Mouse (Mus musculus) lung, postnatal 0 days (tissue): Measurements from ENCODE around the gene Pnpla8. TPM values are rescaled to one million over a fixed set of nuclear protein-coding genes. Genes with fewer than 3 reads are reported as not detected.
A peak's percentile ranks its signal among the peaks of the same experiment; 100 is the strongest.

ENCODE experiments used
- ATAC-seq: fragments of 200-750 bp; cut with Nextera tagmentation; 2 replicates; pipeline ENCODE4 v1.8.0; 2017; ENCODE audit warnings: moderate library complexity
- DNase-seq: peaks from one replicate; pipeline ENCODE4 v3.0.0-alpha.2; 2016; ENCODE audit warnings: low spot score
- H3K27ac ChIP-seq: fragments of 300-500 bp; sonication (generic); 2 replicates; pipeline ENCODE4 v1.5.1; 2014; ENCODE audit warnings: antibody characterized with exemption, mild to moderate bottlenecking, low read length, mixed read lengths
- H3K27me3 ChIP-seq: fragments of 300-500 bp; sonication (generic); replicated peaks from 2 replicates; pipeline ENCODE4 v1.6.1; 2014; ENCODE audit warnings: low read length, mixed read lengths; ENCODE audit not compliant: insufficient read depth
- H3K36me3 ChIP-seq: fragments of 300-500 bp; sonication (generic); 2 replicates; pipeline ENCODE4 v1.6.1; 2014; ENCODE audit warnings: low read length, mixed read lengths; ENCODE audit not compliant: insufficient read depth
- H3K4me1 ChIP-seq: fragments of 300-500 bp; sonication (generic); 2 replicates; pipeline ENCODE4 v1.6.1; 2014; ENCODE audit warnings: antibody characterized with exemption, low read depth, low read length, mixed read lengths; ENCODE audit not compliant: insufficient read depth
- H3K4me2 ChIP-seq: fragments of 300-500 bp; sonication (generic); replicated peaks from 2 replicates; pipeline ENCODE4 v1.6.1; 2014; ENCODE audit warnings: low read depth, mild to moderate bottlenecking, low read length, moderate library complexity, mixed read lengths
- H3K4me3 ChIP-seq: fragments of 300-500 bp; sonication (generic); 2 replicates; pipeline ENCODE4 v1.5.1; 2014; ENCODE audit warnings: low read depth, low read length
- H3K9ac ChIP-seq: fragments of 300-500 bp; sonication (generic); replicated peaks from 2 replicates; pipeline ENCODE4 v1.6.1; 2014; ENCODE audit warnings: low read depth, mild to moderate bottlenecking
- H3K9me3 ChIP-seq: fragments of 300-500 bp; sonication (generic); 2 replicates; pipeline ENCODE4 v1.6.1; 2016; ENCODE audit warnings: low read length, mixed read lengths
- CTCF ChIP-seq: IDR thresholded peaks from 2 replicates; pipeline ENCODE4 v1.5.1; 2016; ENCODE audit warnings: antibody characterized with exemption, mild to moderate bottlenecking
- EP300 ChIP-seq: IDR thresholded peaks from 2 replicates; pipeline ENCODE4 v1.6.1; 2016; ENCODE audit warnings: antibody characterized with exemption, mild to moderate bottlenecking, control low read depth
- WGBS: fragments of 180-500 bp; shearing (Covaris S2); extraction: QIAGEN DNeasy Blood & Tissue Kit; methylation state at CpG from one replicate; pipeline ENCODE4 v1.1.7; 2014; 5-methylcytosine and 5-hydroxymethylcytosine counted together
- polyA plus RNA-seq: library from polyadenylated mRNA; unstranded; fragments of >200 nt; fragmentation: Nextera tagmentation; extraction: Ambion mirVana; gene quantifications from 2 replicates; pipeline ENCODE4 v1.2.1, GENCODE M21; 2015

Gene Pnpla8
- polyA plus RNA-seq, 1 experiment from 2014 or later, result 72.4 TPM

DNA sequence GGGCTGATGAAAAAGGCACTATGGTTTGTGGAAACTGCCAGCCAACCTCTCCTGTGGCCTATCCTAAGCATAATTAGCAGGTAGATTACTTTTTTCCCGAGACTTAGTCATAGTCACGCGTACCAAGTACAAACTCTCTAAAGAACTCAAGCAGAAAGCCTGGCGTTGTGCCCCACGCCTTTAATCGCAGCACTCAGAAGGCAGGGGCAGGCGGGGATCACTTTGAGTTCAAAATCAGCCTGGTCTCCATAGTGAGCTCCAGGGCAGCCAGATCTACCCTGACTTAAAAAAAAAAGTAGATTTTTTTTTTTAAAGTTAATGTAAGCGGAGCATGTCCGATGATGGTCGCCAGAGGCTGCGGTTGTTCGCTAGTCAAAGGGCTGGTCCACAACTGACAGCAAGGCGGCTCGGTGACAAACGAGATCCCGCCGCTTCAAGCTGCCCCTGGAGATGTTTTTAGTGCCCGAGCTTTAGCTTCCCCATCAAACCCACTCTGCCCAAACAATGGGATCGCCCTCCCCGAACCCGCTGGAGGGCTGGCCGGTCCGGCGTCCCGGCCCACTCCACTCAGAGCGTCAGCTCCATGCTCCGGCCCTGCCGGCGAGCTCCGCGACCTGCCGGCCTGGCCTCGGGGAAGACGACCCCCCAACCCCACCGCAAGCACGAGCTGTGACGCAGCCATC lies 11.9 kb upstream of the Pnpla8 start:
- H3K4me1 ChIP-seq, result peaks cover 5% of the 10 kb centered on the region; the same call in 1 of the 2 replicates
- no peaks in the 10 kb centered on the region for H3K36me3 ChIP-seq
- TF ChIP-seq CTCF, result no peak
- TF ChIP-seq EP300, result no peak
- peak overlapping the region; percentile 96 for H3K9ac ChIP-seq
- DNase-seq (peak; percentile 74), ATAC-seq (peak; percentile 11)
- 0% methylated on average over 37 of the region's 37 CpGs for WGBS
- H3K27me3 ChIP-seq, result no peaks in the 10 kb centered on the region
- peak overlapping the region; percentile 93 for H3K4me3 ChIP-seq
- H3K4me2 ChIP-seq, result peak overlapping the region; percentile 69
- peak overlapping the region; percentile 95 for H3K27ac ChIP-seq
- no peaks in the 10 kb centered on the region for H3K9me3 ChIP-seq

DNA sequence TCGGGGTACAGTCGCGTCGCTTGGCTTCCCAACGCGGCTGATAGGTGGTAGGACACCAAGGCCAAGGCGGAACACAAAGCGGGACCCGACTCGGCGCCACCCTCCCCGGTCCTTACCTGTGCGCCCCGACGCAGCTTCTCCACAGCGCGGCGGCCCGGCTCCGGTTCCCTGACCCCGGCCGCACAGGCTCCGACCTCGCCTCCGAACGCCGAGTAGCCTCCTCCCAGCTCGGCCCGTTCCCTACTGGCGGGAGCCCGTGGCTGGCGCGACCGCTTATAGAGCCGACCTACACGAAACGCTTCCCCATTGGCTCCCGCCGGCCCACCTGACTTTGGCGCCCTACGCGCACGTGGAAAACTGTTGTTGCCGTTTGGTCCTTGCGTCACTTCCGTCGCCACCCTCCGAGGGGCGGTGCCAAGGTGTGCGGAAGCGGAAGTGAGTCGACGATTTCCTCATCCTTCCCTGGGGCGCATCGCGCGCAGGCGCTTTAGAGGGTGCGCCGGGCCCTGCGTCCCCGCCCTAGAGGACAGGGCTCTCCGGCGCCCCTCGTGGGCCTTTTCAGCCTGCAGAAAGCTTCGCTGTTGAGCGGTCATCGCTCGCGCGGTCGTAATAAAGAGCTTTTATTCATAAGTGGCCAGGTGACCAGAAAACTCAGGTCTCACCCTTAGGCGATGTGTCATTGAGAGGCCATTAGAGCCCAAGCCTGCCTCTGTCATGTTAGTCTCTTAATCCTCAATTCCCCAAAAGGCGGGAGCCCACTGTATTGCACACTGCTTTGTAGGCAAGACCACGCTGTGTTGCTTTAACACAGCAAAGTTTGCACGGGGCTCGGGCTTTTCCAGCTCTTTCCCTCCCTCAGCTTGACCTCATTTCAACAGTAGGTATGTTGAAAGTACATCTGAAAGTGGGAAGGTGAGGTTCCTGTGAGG lies 11.1 kb upstream of the Pnpla8 start, which contains the start of gene Dnajb9:
Dnajb9 (minus strand) TSS at position 503 of the 929 bp plus-strand sequence.
- H3K4me3 ChIP-seq, result peak within 1 kb of the TSS; percentile 93
- WGBS, result under 1% methylated on average over 64 of the region's 77 CpGs

DNA sequence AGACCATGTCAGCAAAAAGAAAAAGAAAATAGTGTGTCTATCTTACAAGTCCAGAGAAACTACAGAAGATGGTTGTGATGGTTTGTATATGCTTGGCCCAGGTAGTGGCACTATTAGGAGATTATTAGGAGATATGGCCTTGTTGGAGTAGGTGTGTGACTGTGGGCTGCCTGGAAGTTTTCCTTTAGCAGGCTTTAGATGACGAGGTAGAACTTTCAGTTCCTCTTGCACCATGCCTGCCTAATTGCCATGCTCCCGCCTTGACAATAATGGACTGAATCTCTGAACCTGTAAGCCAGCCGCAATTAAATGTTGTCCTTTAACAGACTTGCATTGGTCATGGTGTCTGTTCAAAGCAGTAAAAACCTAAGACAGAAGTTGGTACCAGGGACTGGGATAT lies 9.6 kb upstream of the Pnpla8 start:
- ATAC-seq (no peak), DNase-seq (no peak)
- no peak overlapping the region for H3K9ac ChIP-seq
- H3K27ac ChIP-seq, result no peak overlapping the region
- peaks cover 5% of the 10 kb centered on the region; the same call in 1 of the 2 replicates for H3K4me1 ChIP-seq
- TF ChIP-seq CTCF, result no peak
- no peak for TF ChIP-seq EP300
- 95% methylated on average over 3 of the region's 3 CpGs for WGBS
- no peak overlapping the region for H3K4me2 ChIP-seq
- no peaks in the 10 kb centered on the region for H3K9me3 ChIP-seq
- H3K36me3 ChIP-seq, result no peaks in the 10 kb centered on the region
- no peak overlapping the region for H3K4me3 ChIP-seq
- H3K27me3 ChIP-seq, result no peaks in the 10 kb centered on the region

More for the DNA sequence above, 11.1 kb upstream of the Pnpla8 start, which contains the start of gene Dnajb9:
- Histone ChIP-seq H3K27me3 (no peaks in the 10 kb centered on the region), H3K9me3 (no peaks in the 10 kb centered on the region), H3K27ac (peak within 1 kb of the TSS; percentile 95), H3K4me2 (peak within 1 kb of the TSS; percentile 69), H3K9ac (peak within 1 kb of the TSS; percentile 96), H3K4me1 (peaks cover 5% of the 10 kb centered on the region; the same call in 1 of the 2 replicates), H3K36me3 (no peaks in the 10 kb centered on the region)
- DNase-seq (peak; percentile 99), ATAC-seq (peak; percentile 98)
- 0 out of 2 replicates have a peak, but pooled peaks have one; percentile 34 for TF ChIP-seq EP300
- TF ChIP-seq CTCF, result peak; percentile 82

DNA sequence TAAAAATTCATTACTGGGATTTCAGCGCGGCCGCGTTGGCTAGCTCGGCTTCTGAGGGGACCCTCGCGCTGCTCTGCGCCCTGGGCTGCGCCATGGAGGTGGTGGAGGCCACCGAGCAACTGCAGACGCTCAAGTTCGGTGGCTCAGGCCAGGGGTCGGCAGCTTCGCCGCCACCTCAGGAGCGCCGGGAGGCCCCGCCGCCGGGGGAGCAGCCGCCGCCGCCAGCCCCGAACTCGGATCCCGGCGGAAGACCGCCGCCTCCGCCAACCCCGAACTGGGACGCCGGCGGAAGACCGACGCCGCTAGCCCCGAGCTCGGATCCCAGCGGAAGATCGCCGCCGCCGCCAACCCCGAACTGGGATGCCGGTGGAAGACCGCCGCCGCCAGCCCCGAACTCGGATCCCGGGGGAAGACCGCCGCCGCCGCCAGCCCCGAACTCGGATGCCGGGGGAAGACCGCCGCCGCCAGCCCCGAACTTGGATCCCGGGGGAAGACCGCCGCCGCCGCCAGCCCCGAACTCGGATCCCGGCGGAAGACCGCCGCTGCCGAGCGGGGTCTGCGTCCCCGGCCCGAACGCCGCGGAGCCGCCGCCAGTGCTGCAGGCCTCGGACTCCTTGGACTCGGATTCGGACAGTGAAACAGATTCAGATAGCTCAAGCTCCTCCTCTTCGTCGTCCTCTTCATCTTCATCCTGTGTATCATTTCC lies 634 bp downstream of the Pnpla8 start:
- no peaks in the 10 kb centered on the region for H3K36me3 ChIP-seq
- DNase-seq (no peak), ATAC-seq (peak; percentile 37; the same call in 1 of the 2 replicates)
- peak overlapping the region; percentile 61 for H3K4me3 ChIP-seq
- H3K9ac ChIP-seq, result peak overlapping the region; percentile 70
- no peaks in the 10 kb centered on the region for H3K27me3 ChIP-seq
- H3K27ac ChIP-seq, result 0 out of 2 replicates have a peak overlapping the region, but pooled peaks have one; percentile 26
- H3K9me3 ChIP-seq, result no peaks in the 10 kb centered on the region
- H3K4me2 ChIP-seq, result peak overlapping the region; percentile 83
- TF ChIP-seq EP300, result no peak
- no peak for TF ChIP-seq CTCF
- H3K4me1 ChIP-seq, result no peaks in the 10 kb centered on the region
- 2% methylated on average over 86 of the region's 89 CpGs for WGBS

DNA sequence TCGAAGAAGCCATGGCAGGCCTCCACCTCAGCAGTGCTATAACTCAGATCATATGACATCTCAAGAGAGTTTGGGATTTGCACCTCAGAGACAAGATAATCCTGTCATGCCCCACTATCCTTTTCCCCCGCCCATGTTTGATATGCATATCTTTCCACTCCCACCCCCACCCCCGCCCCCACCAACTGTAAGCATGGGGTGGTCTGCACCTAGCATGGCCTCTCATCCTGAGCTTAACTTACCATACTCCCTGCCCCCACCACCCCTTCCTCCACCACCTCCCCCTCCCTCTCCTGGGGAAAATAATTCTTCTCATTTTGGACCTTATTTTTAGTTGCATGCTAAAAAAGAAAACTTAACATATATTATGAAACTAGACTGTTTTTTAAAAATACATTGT lies 1.9 kb downstream of the Pnpla8 start:
- ATAC-seq, result no peak
- H3K9ac ChIP-seq, result no peak overlapping the region

More for the DNA sequence above, 1.9 kb downstream of the Pnpla8 start:
- no peak overlapping the region for H3K4me3 ChIP-seq
- no peak overlapping the region for H3K4me2 ChIP-seq
- H3K36me3 ChIP-seq, result no peaks in the 10 kb centered on the region
- 80% methylated on average over 3 of the region's 3 CpGs for WGBS
- H3K27me3 ChIP-seq, result no peaks in the 10 kb centered on the region
- H3K9me3 ChIP-seq, result no peaks in the 10 kb centered on the region
- no peak for DNase-seq
- no peaks in the 10 kb centered on the region for H3K4me1 ChIP-seq
- H3K27ac ChIP-seq, result no peak overlapping the region
- TF ChIP-seq CTCF, result no peak
- no peak for TF ChIP-seq EP300
